Mouse (Mus musculus) MEL (cell line): ENCODE data around the gene 4930402F06Rik.

Experiments used
- CHD2 ChIP-seq: IDR thresholded peaks from 2 replicates; pipeline ENCODE4 v1.6.1; 2011; ENCODE audit warnings: low read length, improper control_type of control experiment
- CTCF ChIP-seq, 3 experiments: IDR thresholded peaks in 2 of 3; conservative IDR thresholded peaks in 1 of 3; 2 replicates each; pipeline ENCODE4 v1.5.1; 2011 to 2012; ENCODE audit warnings: low read length in 3 of 3, low read depth in 2 of 3, mild to moderate bottlenecking in 2 of 3, improper control_type of control experiment in 1 of 3, inconsistent platforms in 1 of 3, mixed read lengths in 1 of 3, moderate library complexity in 1 of 3; ENCODE audit not compliant: control insufficient read depth in 1 of 3, insufficient read depth in 1 of 3, poor library complexity in 1 of 3, severe bottlenecking in 1 of 3
- E2F4 ChIP-seq: IDR thresholded peaks from 2 replicates; pipeline ENCODE4 v1.6.1; 2011; ENCODE audit warnings: low read depth, low read length, improper control_type of control experiment, borderline replicate concordance
- EP300 ChIP-seq, 2 experiments: IDR thresholded peaks; 2 replicates each; pipeline ENCODE4 v1.6.1; 2011; ENCODE audit warnings: improper control_type of control experiment in 2 of 2, low read length in 2 of 2, low read depth in 1 of 2, mild to moderate bottlenecking in 1 of 2
- ETS1 ChIP-seq: IDR thresholded peaks from 2 replicates; pipeline ENCODE4 v1.6.1; 2012; ENCODE audit warnings: low read depth, mild to moderate bottlenecking, inconsistent platforms, low read length, improper control_type of control experiment, moderate library complexity
- GABPA ChIP-seq: IDR thresholded peaks from 2 replicates; pipeline ENCODE4 v1.6.1; 2012; ENCODE audit warnings: low read depth, mild to moderate bottlenecking, inconsistent platforms, low read length, improper control_type of control experiment, moderate library complexity
- MAX ChIP-seq: IDR thresholded peaks from 2 replicates; pipeline ENCODE4 v1.6.1; 2011; ENCODE audit warnings: low read length, improper control_type of control experiment
- POLR2A ChIP-seq, 2 experiments: IDR thresholded peaks; 2 replicates each; pipeline ENCODE4 v1.6.1; 2011 to 2012; ENCODE audit warnings: low read length in 2 of 2, mild to moderate bottlenecking in 2 of 2, control low read depth in 1 of 2, improper control_type of control experiment in 1 of 2, low read depth in 1 of 2, moderate library complexity in 1 of 2; ENCODE audit not compliant: control insufficient read depth in 1 of 2, insufficient read depth in 1 of 2, poor library complexity in 1 of 2
- RAD21 ChIP-seq: IDR thresholded peaks from 2 replicates; pipeline ENCODE4 v1.6.1; 2011; ENCODE audit warnings: mild to moderate bottlenecking, low read depth, low read length, improper control_type of control experiment
- SMC3 ChIP-seq: IDR thresholded peaks from 2 replicates; pipeline ENCODE4 v1.6.1; 2011; ENCODE audit warnings: low read depth, low read length, improper control_type of control experiment
- USF1 ChIP-seq: IDR thresholded peaks from 2 replicates; pipeline ENCODE4 v1.6.1; 2014; ENCODE audit warnings: low read depth, mild to moderate bottlenecking, inconsistent platforms, low read length, improper control_type of control experiment, moderate library complexity
- ZC3H11A ChIP-seq: IDR thresholded peaks from 2 replicates; pipeline ENCODE4 v1.6.1; 2012; ENCODE audit warnings: low read depth, mild to moderate bottlenecking, inconsistent platforms, low read length, improper control_type of control experiment

DNA sequence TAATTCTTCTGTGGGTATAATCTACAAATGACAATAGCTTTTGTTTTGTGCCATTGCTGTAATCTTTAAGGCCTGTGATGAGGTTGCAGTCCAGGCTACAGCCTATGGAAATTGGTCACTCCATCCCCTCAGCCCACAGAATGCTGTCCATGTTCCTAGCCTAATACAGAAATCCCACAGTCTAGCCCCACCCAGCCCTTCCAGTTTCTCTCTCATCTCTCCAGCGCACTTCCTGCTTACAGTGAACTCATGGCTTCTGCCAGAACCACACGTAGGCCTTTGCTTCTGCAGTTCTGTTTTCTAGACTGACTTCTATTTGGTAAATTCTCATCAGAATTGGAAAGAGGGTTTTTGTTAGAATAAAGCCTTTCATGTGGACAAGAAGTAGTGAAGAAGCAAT, 51.0 kb downstream of the 4930402F06Rik start:
- TF ChIP-seq ZC3H11A (no peak), USF1 (no peak), EP300 (IDR thresholded peaks at IDR 0.05; ENCODE audit: low read depth in 1 of 2, low read length in 2 of 2) (no peak), GABPA (no peak), SMC3 (no peak), POLR2A (IDR thresholded peaks at IDR 0.05; ENCODE audit: control insufficient read depth in 1 of 2, insufficient read depth in 1 of 2, low read depth in 1 of 2, low read length in 2 of 2, poor library complexity in 1 of 2) (no peak), CTCF (IDR thresholded peaks at IDR 0.05 in 2 of 3, conservative IDR thresholded peaks at IDR 0.05 in 1 of 3; ENCODE audit: control insufficient read depth in 1 of 3, insufficient read depth in 1 of 3, low read depth in 2 of 3, low read length in 3 of 3, poor library complexity in 1 of 3, severe bottlenecking in 1 of 3) (no peak), MAX (no peak), RAD21 (no peak), CHD2 (no peak), ETS1 (no peak), E2F4 (no peak)
